Mouse (Mus musculus) forebrain, postnatal 0 days (tissue): ENCODE data around the gene Des. TPM values are rescaled to one million over a fixed set of nuclear protein-coding genes. Genes with fewer than 3 reads are reported as not detected.

Experiments
- ATAC-seq: fragments of 200-750 bp; cut with Nextera tagmentation; 2 replicates; pipeline ENCODE4 v1.8.0; 2017; ENCODE audit warnings: mild to moderate bottlenecking, moderate library complexity
- DNase-seq: peaks from one replicate; pipeline ENCODE4 v3.0.0-alpha.2; 2015
- H3K27ac ChIP-seq: fragments of 300-500 bp; sonication (generic); 2 replicates; pipeline ENCODE4 v1.5.1; 2014; ENCODE audit warnings: low read depth, mild to moderate bottlenecking, antibody characterized with exemption, low read length, moderate library complexity, mixed read lengths
- H3K27me3 ChIP-seq: fragments of 300-500 bp; sonication (generic); 2 replicates; pipeline ENCODE4 v1.6.1; 2014; ENCODE audit warnings: mild to moderate bottlenecking, low read length, mixed read lengths; ENCODE audit not compliant: insufficient read depth
- H3K36me3 ChIP-seq: fragments of 300-500 bp; sonication (generic); 2 replicates; pipeline ENCODE4 v1.6.1; 2014; ENCODE audit warnings: mild to moderate bottlenecking, moderate library complexity; ENCODE audit not compliant: insufficient read depth
- H3K4me1 ChIP-seq: fragments of 300-500 bp; sonication (generic); 2 replicates; pipeline ENCODE4 v1.6.1; 2014; ENCODE audit warnings: antibody characterized with exemption; ENCODE audit not compliant: insufficient read depth
- H3K4me2 ChIP-seq: fragments of 300-500 bp; sonication (generic); 2 replicates; pipeline ENCODE4 v1.6.1; 2014; ENCODE audit warnings: low read depth, mild to moderate bottlenecking, moderate library complexity
- H3K4me3 ChIP-seq: fragments of 300-500 bp; sonication (generic); 2 replicates; pipeline ENCODE4 v1.5.1; 2014; ENCODE audit warnings: low read depth, low read length, mixed read lengths
- H3K9ac ChIP-seq: fragments of 300-500 bp; sonication (generic); 2 replicates; pipeline ENCODE4 v1.6.1; 2014; ENCODE audit warnings: mild to moderate bottlenecking
- H3K9me3 ChIP-seq: fragments of 300-500 bp; sonication (generic); 2 replicates; pipeline ENCODE4 v1.6.1; 2016; ENCODE audit warnings: low read length
- CTCF ChIP-seq: sonication (generic); IDR thresholded peaks from 2 replicates; pipeline ENCODE4 v1.5.1; 2016; ENCODE audit warnings: antibody characterized with exemption, control low read depth, low read depth
- WGBS: fragments of 180-500 bp; shearing (Covaris S2); extraction: QIAGEN DNeasy Blood & Tissue Kit; methylation state at CpG from one replicate; pipeline ENCODE4 v1.1.7; 2014; 5-methylcytosine and 5-hydroxymethylcytosine counted together
- polyA plus RNA-seq: library from polyadenylated mRNA; unstranded; fragments of >200 nt; fragmentation: Nextera tagmentation; extraction: Ambion mirVana; gene quantifications from 2 replicates; pipeline ENCODE4 v1.2.1, GENCODE M21; 2015
- total RNA-seq: library from RNA; depleted of rRNA; stranded (reverse); fragments of >200 nt; gene quantifications from 2 replicates; pipeline ENCODE4 v1.2.3, GENCODE M21; 2014

Des gene
- total and polyA plus RNA-seq, 2 experiments from 2014 or later: 1.0 to 1.2 TPM

GRCm38 (mm10) chr1:75347279-75347678, 12.8 kb upstream of the Des start:
- no peak overlapping the region for H3K9ac ChIP-seq
- no peak overlapping the region for H3K27ac ChIP-seq
- TF ChIP-seq CTCF: no peak
- H3K4me3 ChIP-seq: no peak overlapping the region
- WGBS: 83% methylated on average over 5 of the region's 5 CpGs
- no peak overlapping the region for H3K4me2 ChIP-seq
- DNase-seq: no peak
- no peak for ATAC-seq
- no peaks in the 10 kb centered on the region for H3K4me1 ChIP-seq
- no peaks in the 10 kb centered on the region for H3K36me3 ChIP-seq
- no peaks in the 10 kb centered on the region for H3K9me3 ChIP-seq
- peaks cover 7% of the 10 kb centered on the region; the same call in 1 of the 2 replicates for H3K27me3 ChIP-seq

GRCm38 (mm10) chr1:75349275-75349674, 10.9 kb upstream of the Des start:
- H3K9ac ChIP-seq: no peak overlapping the region
- peaks cover 7% of the 10 kb centered on the region; the same call in 1 of the 2 replicates for H3K27me3 ChIP-seq
- H3K4me2 ChIP-seq: no peak overlapping the region
- no peak overlapping the region for H3K4me3 ChIP-seq
- H3K27ac ChIP-seq: no peak overlapping the region
- no peak for TF ChIP-seq CTCF
- no peaks in the 10 kb centered on the region for H3K9me3 ChIP-seq
- no peak for DNase-seq
- 53% methylated on average over 5 of the region's 5 CpGs for WGBS
- H3K36me3 ChIP-seq: no peaks in the 10 kb centered on the region
- ATAC-seq: no peak
- H3K4me1 ChIP-seq: no peaks in the 10 kb centered on the region

GRCm38 (mm10) chr1:75357261-75357660, 2.9 kb upstream of the Des start:
- Histone ChIP-seq H3K36me3 (no peaks in the 10 kb centered on the region), H3K4me2 (no peak overlapping the region), H3K27me3 (peaks cover 28% of the 10 kb centered on the region), H3K9ac (no peak overlapping the region), H3K4me1 (no peaks in the 10 kb centered on the region), H3K9me3 (no peaks in the 10 kb centered on the region), H3K27ac (no peak overlapping the region), H3K4me3 (no peak overlapping the region)
- DNase-seq: no peak
- no peak for TF ChIP-seq CTCF
- 62% methylated on average over 7 of the region's 7 CpGs for WGBS
- ATAC-seq: no peak

- DNase-seq (no peak), ATAC-seq (no peak)
- Histone ChIP-seq H3K4me1 (no peaks in the 10 kb centered on the region), H3K27me3 (peaks cover 32% of the 10 kb centered on the region), H3K36me3 (no peaks in the 10 kb centered on the region), H3K9me3 (no peaks in the 10 kb centered on the region), H3K9ac (no peak overlapping the region), H3K27ac (no peak overlapping the region), H3K4me2 (no peak overlapping the region), H3K4me3 (no peak overlapping the region)
- no peak for TF ChIP-seq CTCF
- WGBS: 96% methylated on average over 4 of the region's 4 CpGs
Observed at GRCm38 (mm10) chr1:75358009-75358408, 2.1 kb upstream of the Des start.

GRCm38 (mm10) chr1:75359346-75359745, 783 bp upstream of the Des start:
- peaks cover 32% of the 10 kb centered on the region for H3K27me3 ChIP-seq
- DNase-seq (no peak), ATAC-seq (peak; percentile 48)
- no peak overlapping the region for H3K27ac ChIP-seq
- no peaks in the 10 kb centered on the region for H3K4me1 ChIP-seq
- H3K36me3 ChIP-seq: no peaks in the 10 kb centered on the region
- no peaks in the 10 kb centered on the region for H3K9me3 ChIP-seq
- no peak overlapping the region for H3K9ac ChIP-seq
- no peak overlapping the region for H3K4me3 ChIP-seq
- WGBS: 68% methylated on average over 13 of the region's 13 CpGs
- no peak overlapping the region for H3K4me2 ChIP-seq
- no peak for TF ChIP-seq CTCF

- H3K9me3 ChIP-seq: no peaks in the 10 kb centered on the region
- no peak overlapping the region for H3K4me2 ChIP-seq
- ATAC-seq: no peak
- no peak overlapping the region for H3K27ac ChIP-seq
- no peak for TF ChIP-seq CTCF
- no peak overlapping the region for H3K9ac ChIP-seq
- peaks cover 32% of the 10 kb centered on the region for H3K27me3 ChIP-seq
- 55% methylated on average over 4 of the region's 4 CpGs for WGBS
- no peak overlapping the region for H3K4me3 ChIP-seq
- H3K4me1 ChIP-seq: peaks cover 6% of the 10 kb centered on the region; the same call in 1 of the 2 replicates
- DNase-seq: no peak
- no peaks in the 10 kb centered on the region for H3K36me3 ChIP-seq
Observed at GRCm38 (mm10) chr1:75361123-75361522, 994 bp downstream of the Des start.

- Histone ChIP-seq H3K9me3 (no peaks in the 10 kb centered on the region), H3K9ac (no peak overlapping the region), H3K4me3 (no peak overlapping the region), H3K27ac (no peak overlapping the region), H3K4me1 (peaks cover 6% of the 10 kb centered on the region; the same call in 1 of the 2 replicates), H3K36me3 (no peaks in the 10 kb centered on the region), H3K27me3 (peaks cover 32% of the 10 kb centered on the region), H3K4me2 (no peak overlapping the region)
- TF ChIP-seq CTCF: no peak
- 37% methylated on average over 4 of the region's 4 CpGs for WGBS
- DNase-seq (no peak), ATAC-seq (no peak)
Observed at GRCm38 (mm10) chr1:75361750-75362149, 1.6 kb downstream of the Des start.

GRCm38 (mm10) chr1:75363868-75364267, 3.7 kb downstream of the Des start:
- no peak for ATAC-seq
- WGBS: 87% methylated on average over 3 of the region's 3 CpGs
- Histone ChIP-seq H3K4me3 (no peak overlapping the region), H3K9ac (no peak overlapping the region), H3K9me3 (no peaks in the 10 kb centered on the region), H3K27me3 (peaks cover 32% of the 10 kb centered on the region), H3K4me2 (no peak overlapping the region), H3K27ac (no peak overlapping the region), H3K36me3 (no peaks in the 10 kb centered on the region), H3K4me1 (peaks cover 6% of the 10 kb centered on the region; the same call in 1 of the 2 replicates)
- DNase-seq: no peak
- no peak for TF ChIP-seq CTCF
